Mouse (Mus musculus) forebrain, embryonic 11.5 days (tissue): ENCODE data around the gene Frmd4a. TPM values are rescaled to one million over a fixed set of nuclear protein-coding genes. Genes with fewer than 3 reads are reported as not detected.

Experiments used
- ATAC-seq: fragments of 200-750 bp; cut with Nextera tagmentation; replicated peaks from 2 replicates; pipeline ENCODE4 v1.8.0; 2017; ENCODE audit warnings: moderate TSS enrichment; ENCODE audit not compliant: low FRiP score
- DNase-seq: peaks from one replicate; pipeline ENCODE4 v3.0.0-alpha.2; 2017; ENCODE audit warnings: low spot score
- H3K27ac ChIP-seq: fragments of 300-500 bp; sonication (generic); 2 replicates; pipeline ENCODE4 v1.5.1; 2014; ENCODE audit warnings: low read depth, low read length
- H3K27me3 ChIP-seq: fragments of 300-500 bp; sonication (generic); 2 replicates; pipeline ENCODE4 v1.6.1; 2014; ENCODE audit warnings: mild to moderate bottlenecking, low read length, mixed read lengths; ENCODE audit not compliant: control insufficient read depth, insufficient read depth
- H3K36me3 ChIP-seq: fragments of 300-500 bp; sonication (generic); 2 replicates; pipeline ENCODE4 v1.6.1; 2014; ENCODE audit warnings: mild to moderate bottlenecking, low read length, moderate library complexity, mixed read lengths; ENCODE audit not compliant: control insufficient read depth, insufficient read depth
- H3K4me1 ChIP-seq: fragments of 300-500 bp; sonication (generic); replicated peaks from 2 replicates; pipeline ENCODE4 v1.6.1; 2014; ENCODE audit warnings: low read length, mixed read lengths; ENCODE audit not compliant: control insufficient read depth, insufficient read depth
- H3K4me2 ChIP-seq: fragments of 300-500 bp; sonication (generic); 2 replicates; pipeline ENCODE4 v1.6.1; 2014; ENCODE audit warnings: low read depth, mild to moderate bottlenecking, low read length, moderate library complexity, mixed read lengths; ENCODE audit not compliant: severe bottlenecking
- H3K4me3 ChIP-seq: fragments of 300-500 bp; sonication (generic); 2 replicates; pipeline ENCODE4 v1.5.1; 2014; ENCODE audit warnings: low read depth, low read length
- H3K9ac ChIP-seq: fragments of 300-500 bp; sonication (generic); 2 replicates; pipeline ENCODE4 v1.6.1; 2014; ENCODE audit warnings: low read length
- H3K9me3 ChIP-seq: fragments of 300-500 bp; sonication (generic); 2 replicates; pipeline ENCODE4 v1.6.1; 2016; ENCODE audit warnings: low read length, mixed read lengths; ENCODE audit not compliant: control insufficient read depth
- WGBS: fragments of 180-500 bp; shearing (Covaris S2); extraction: QIAGEN DNeasy Blood & Tissue Kit; methylation state at CpG from one replicate; pipeline ENCODE4 v1.1.7; 2014; 5-methylcytosine and 5-hydroxymethylcytosine counted together
- polyA plus RNA-seq: library from polyadenylated mRNA; unstranded; fragments of >200 nt; fragmentation: Nextera tagmentation; extraction: Ambion mirVana; gene quantifications from 2 replicates; pipeline ENCODE4 v1.2.1, GENCODE M21; 2014

Frmd4a gene
- polyA plus RNA-seq, 1 experiment from 2014 or later = 50.3 TPM

- H3K4me1 ChIP-seq = peaks cover 4% of the 10 kb centered on the region; the same call in 1 of the 2 replicates
- 97% methylated on average over 3 of the region's 3 CpGs for WGBS
- no peaks in the 10 kb centered on the region for H3K27me3 ChIP-seq
- no peak overlapping the region for H3K4me3 ChIP-seq
- H3K4me2 ChIP-seq = no peak overlapping the region
- H3K9me3 ChIP-seq = no peaks in the 10 kb centered on the region
- DNase-seq (no peak), ATAC-seq (no peak)
- H3K9ac ChIP-seq = no peak overlapping the region
- no peaks in the 10 kb centered on the region for H3K36me3 ChIP-seq
- no peak overlapping the region; the same call in 1 of the 2 replicates for H3K27ac ChIP-seq
These were observed 498.4 kb downstream of the Frmd4a start for GRCm38 (mm10) chr2:4515910-4516309.

DNA sequence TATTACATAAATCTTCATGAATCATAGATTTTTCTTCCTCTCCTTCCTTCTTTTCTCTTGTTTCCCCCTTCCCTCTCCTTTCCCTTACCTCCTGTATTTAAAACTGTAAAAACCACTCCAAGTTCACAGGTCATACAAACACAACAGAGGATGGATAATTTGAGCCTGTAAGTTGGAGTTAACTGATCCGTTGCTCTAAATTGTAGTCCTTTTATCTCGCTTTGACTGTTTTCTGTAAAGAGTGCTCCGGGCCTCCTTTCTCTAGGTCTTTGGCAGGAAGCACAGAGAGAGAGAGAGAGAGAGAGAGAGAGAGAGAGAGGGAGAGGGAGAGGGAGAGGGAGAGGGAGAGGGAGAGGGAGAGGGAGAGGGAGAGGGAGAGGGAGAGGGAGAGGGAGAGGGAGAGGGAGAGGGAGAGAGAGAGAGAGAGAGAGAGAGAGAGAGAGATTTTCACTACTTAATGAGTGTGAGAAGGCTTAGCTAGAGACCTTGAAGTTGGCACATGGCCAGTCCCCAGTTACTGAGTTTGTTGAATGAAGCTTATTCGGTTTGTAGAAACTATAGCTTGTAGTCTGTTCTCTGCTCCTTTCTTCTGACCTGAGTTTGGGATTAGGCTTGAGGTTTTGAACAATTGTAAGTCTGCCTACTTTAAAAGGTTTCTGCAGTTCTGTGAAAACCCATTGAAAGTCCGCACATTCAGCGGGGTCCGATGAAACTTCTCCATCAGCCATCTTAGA, 499.5 kb downstream of the Frmd4a start:
- Histone ChIP-seq H3K4me3 (no peak overlapping the region), H3K9ac (no peak overlapping the region), H3K9me3 (no peaks in the 10 kb centered on the region), H3K27ac (peak overlapping the region; percentile 80), H3K4me1 (peaks cover 4% of the 10 kb centered on the region; the same call in 1 of the 2 replicates), H3K4me2 (no peak overlapping the region), H3K27me3 (no peaks in the 10 kb centered on the region), H3K36me3 (no peaks in the 10 kb centered on the region; the same call in 1 of the 2 replicates)
- ATAC-seq (peak; percentile 70), DNase-seq (no peak)
- 38% methylated on average over 7 of the region's 7 CpGs for WGBS

DNA sequence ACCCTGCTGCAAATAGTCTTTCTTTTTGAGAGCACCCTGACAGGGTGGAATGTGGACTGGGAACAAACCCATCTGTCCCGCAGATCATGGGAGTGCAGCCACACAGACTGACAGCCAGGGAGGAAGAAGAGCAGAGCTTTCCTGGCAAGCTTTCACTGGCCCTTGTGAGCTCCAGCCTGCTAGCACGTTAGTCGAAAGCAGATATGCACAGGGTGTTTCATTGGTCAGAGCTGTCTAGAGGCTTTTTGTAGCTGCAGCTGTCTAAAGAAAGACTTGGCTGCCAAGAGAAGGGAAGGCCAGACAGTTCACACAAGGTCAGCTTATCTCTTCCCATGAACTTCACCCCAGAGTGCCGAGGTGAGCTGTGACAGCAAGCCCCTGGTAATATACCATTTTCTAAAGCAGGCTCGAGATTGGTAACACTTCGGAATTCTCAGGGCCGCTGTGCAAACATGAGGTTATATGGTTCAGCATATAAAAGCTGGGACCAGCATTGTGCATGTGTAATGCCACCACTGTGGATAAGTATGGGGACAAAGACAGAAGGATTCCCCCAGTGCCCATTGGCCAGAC, 500.1 kb downstream of the Frmd4a start:
- H3K4me2 ChIP-seq = no peak overlapping the region
- H3K9ac ChIP-seq = no peak overlapping the region
- peaks cover 4% of the 10 kb centered on the region; the same call in 1 of the 2 replicates for H3K4me1 ChIP-seq
- H3K36me3 ChIP-seq = no peaks in the 10 kb centered on the region; the same call in 1 of the 2 replicates
- DNase-seq (no peak), ATAC-seq (peak; percentile 80)
- H3K27me3 ChIP-seq = no peaks in the 10 kb centered on the region
- 55% methylated on average over 7 of the region's 7 CpGs for WGBS
- no peak overlapping the region for H3K4me3 ChIP-seq
- H3K9me3 ChIP-seq = no peaks in the 10 kb centered on the region
- peak overlapping the region; percentile 80 for H3K27ac ChIP-seq

- Histone ChIP-seq H3K9me3 (no peaks in the 10 kb centered on the region), H3K9ac (no peak overlapping the region), H3K27ac (no peak overlapping the region), H3K36me3 (no peaks in the 10 kb centered on the region; the same call in 1 of the 2 replicates), H3K4me3 (no peak overlapping the region), H3K4me1 (peaks cover 6% of the 10 kb centered on the region; the same call in 1 of the 2 replicates), H3K27me3 (no peaks in the 10 kb centered on the region), H3K4me2 (no peak overlapping the region)
- DNase-seq (no peak), ATAC-seq (no peak)
These were observed 501.0 kb downstream of the Frmd4a start for GRCm38 (mm10) chr2:4518549-4518948.

DNA sequence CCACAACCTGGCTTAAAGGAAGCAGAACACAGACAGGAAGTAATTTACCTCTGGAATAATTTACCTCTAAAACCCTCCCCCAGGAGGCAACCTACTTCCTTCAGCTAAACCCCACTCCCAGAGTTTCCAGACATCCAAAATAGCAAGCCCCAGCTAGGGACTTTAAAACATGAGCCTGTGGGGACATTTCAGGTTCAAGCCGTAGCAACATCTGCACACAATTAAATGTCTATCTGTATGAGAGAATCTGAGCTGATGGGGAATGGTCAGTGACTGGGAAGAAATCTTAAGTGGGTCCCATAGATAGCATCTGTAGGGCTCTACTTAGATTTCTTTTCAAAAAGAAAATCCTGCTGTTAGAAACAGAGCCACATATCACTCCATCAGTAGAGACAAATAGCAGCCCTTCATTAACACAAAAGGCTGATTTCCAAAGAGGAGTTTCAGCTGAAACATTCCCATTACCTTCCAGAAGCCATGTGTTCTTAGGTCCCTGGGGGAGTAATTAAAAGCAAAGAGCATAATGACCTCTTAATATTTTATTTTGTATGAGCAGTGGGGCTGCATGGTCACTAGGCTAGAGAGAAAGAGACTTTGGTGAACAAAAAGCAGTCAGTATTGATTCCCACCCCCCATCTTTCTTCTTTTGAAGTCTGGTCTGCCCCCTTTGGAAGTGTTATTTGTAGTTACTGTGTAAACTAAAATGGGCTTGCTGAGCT, 505.4 kb downstream of the Frmd4a start:
- peak overlapping the region; percentile 51 for H3K27ac ChIP-seq
- no peaks in the 10 kb centered on the region for H3K27me3 ChIP-seq
- H3K4me3 ChIP-seq = no peak overlapping the region
- H3K9ac ChIP-seq = no peak overlapping the region
- peaks cover 3% of the 10 kb centered on the region; the same call in 1 of the 2 replicates for H3K4me1 ChIP-seq
- ATAC-seq = 0 out of 2 replicates have a peak, but pooled peaks have one; percentile 24
- no peak overlapping the region for H3K4me2 ChIP-seq
- no peaks in the 10 kb centered on the region for H3K9me3 ChIP-seq
- no peaks in the 10 kb centered on the region; the same call in 1 of the 2 replicates for H3K36me3 ChIP-seq
- 38% methylated on average over 1 of the region's 1 CpGs for WGBS
- no peak for DNase-seq

GRCm38 (mm10) chr2:4527094-4527493, 509.6 kb downstream of the Frmd4a start:
- Histone ChIP-seq H3K4me1 (peaks cover 2% of the 10 kb centered on the region), H3K27ac (no peak overlapping the region), H3K9me3 (no peaks in the 10 kb centered on the region), H3K4me3 (no peak overlapping the region), H3K9ac (no peak overlapping the region), H3K4me2 (no peak overlapping the region), H3K27me3 (no peaks in the 10 kb centered on the region), H3K36me3 (no peaks in the 10 kb centered on the region; the same call in 1 of the 2 replicates)
- 69% methylated on average over 7 of the region's 7 CpGs for WGBS
- no peak for DNase-seq
- no peak for ATAC-seq

DNA sequence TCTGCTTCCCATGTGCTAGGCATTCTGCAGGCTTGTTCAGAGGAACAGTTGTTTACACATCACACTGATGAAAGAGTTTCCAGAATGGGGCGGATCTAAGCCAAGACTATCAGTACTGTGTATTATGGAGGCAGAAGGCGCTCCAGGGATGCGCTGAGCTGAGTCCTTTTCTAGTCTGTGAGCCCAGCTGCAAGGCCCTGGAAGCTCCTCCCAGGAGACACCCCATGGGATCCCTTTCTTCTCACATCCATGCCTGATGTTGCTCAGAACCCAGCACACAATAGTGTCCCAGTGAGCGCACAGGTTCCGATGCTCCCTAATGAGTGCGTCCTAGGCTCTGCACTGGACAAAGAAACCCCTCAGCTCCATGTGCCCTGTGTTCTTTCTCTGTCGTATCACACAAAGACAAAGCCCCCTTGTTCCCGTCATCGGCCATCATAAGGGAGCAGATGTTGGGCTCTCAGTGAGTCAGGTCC, 511.8 kb downstream of the Frmd4a start:
- H3K4me3 ChIP-seq = no peak overlapping the region
- H3K9ac ChIP-seq = no peak overlapping the region
- no peaks in the 10 kb centered on the region; the same call in 1 of the 2 replicates for H3K4me1 ChIP-seq
- 37% methylated on average over 9 of the region's 9 CpGs for WGBS
- H3K9me3 ChIP-seq = no peaks in the 10 kb centered on the region
- no peaks in the 10 kb centered on the region; the same call in 1 of the 2 replicates for H3K36me3 ChIP-seq
- H3K27me3 ChIP-seq = no peaks in the 10 kb centered on the region
- no peak overlapping the region for H3K4me2 ChIP-seq
- ATAC-seq (peak; percentile 78; the same call in 1 of the 2 replicates), DNase-seq (no peak)
- H3K27ac ChIP-seq = peak overlapping the region; percentile 25; the same call in 1 of the 2 replicates

DNA sequence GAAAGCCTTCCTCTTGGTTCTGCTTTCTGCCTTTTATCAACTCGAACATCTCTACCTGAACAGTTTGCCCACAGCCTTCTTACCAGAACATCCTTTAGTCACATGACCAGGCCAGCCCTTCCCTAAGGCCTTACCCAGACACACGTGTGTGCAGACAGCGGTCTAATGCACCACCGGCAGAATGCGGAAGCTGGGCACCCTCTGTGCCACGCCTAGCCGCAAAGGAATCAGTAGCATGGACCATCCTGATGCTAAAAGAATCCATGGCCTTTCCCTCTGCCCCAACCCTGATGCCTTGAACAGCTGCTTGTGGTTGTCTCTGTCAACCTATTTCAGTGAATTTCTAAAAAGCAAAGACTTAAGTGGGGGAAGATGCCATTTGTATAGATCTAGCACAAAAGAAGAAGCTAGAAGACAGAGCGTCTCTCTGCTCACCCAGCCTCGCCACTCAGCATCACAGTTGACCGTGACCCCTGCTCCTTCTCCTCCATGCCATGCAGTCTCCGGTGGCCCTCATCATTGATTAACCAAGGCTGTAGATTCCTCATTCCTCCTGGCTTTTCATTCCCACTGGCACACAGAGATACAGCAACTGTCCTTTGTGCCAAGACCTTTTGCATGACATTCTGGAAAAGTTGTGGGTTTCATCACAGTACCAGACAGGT, 514.1 kb downstream of the Frmd4a start:
- no peaks in the 10 kb centered on the region; the same call in 1 of the 2 replicates for H3K4me1 ChIP-seq
- H3K9ac ChIP-seq = no peak overlapping the region
- no peak overlapping the region for H3K4me2 ChIP-seq
- no peak for ATAC-seq
- no peak for DNase-seq
- WGBS = 92% methylated on average over 11 of the region's 11 CpGs
- H3K27ac ChIP-seq = no peak overlapping the region
- no peaks in the 10 kb centered on the region for H3K27me3 ChIP-seq
- H3K9me3 ChIP-seq = no peaks in the 10 kb centered on the region
- no peak overlapping the region for H3K4me3 ChIP-seq
- no peaks in the 10 kb centered on the region; the same call in 1 of the 2 replicates for H3K36me3 ChIP-seq
